Mouse (Mus musculus) stomach, postnatal 0 days (tissue): ENCODE measurements around the gene Ank2. TPM values are rescaled to one million over a fixed set of nuclear protein-coding genes. Genes with fewer than 3 reads are reported as not detected.

Experiments used
- ATAC-seq: fragments of 200-750 bp; cut with Nextera tagmentation; 2 replicates; pipeline ENCODE4 v1.8.0; 2017; ENCODE audit not compliant: low FRiP score, low TSS enrichment
- DNase-seq: peaks from one replicate; pipeline ENCODE4 v3.0.0-alpha.2; 2016; ENCODE audit warnings: low spot score
- H3K27ac ChIP-seq: fragments of 300-500 bp; sonication (generic); replicated peaks from 2 replicates; pipeline ENCODE4 v1.5.1; 2014; ENCODE audit warnings: mild to moderate bottlenecking, control low read depth
- H3K27me3 ChIP-seq: fragments of 300-500 bp; sonication (generic); 2 replicates; pipeline ENCODE4 v1.6.1; 2014; ENCODE audit warnings: low read length; ENCODE audit not compliant: control insufficient read depth, insufficient read depth
- H3K36me3 ChIP-seq: fragments of 300-500 bp; sonication (generic); 2 replicates; pipeline ENCODE4 v1.6.1; 2014; ENCODE audit warnings: low read length, mixed read lengths; ENCODE audit not compliant: control insufficient read depth, insufficient read depth
- H3K4me1 ChIP-seq: fragments of 300-500 bp; sonication (generic); replicated peaks from 2 replicates; pipeline ENCODE4 v1.6.1; 2014; ENCODE audit warnings: antibody characterized with exemption; ENCODE audit not compliant: control insufficient read depth, insufficient read depth
- H3K4me2 ChIP-seq: fragments of 300-500 bp; sonication (generic); replicated peaks from 2 replicates; pipeline ENCODE4 v1.6.1; 2014; ENCODE audit warnings: low read depth, mild to moderate bottlenecking, control low read depth, moderate library complexity
- H3K4me3 ChIP-seq: fragments of 300-500 bp; sonication (generic); 2 replicates; pipeline ENCODE4 v1.5.1; 2014; ENCODE audit warnings: low read depth, low read length, control low read depth
- H3K9ac ChIP-seq: fragments of 300-500 bp; sonication (generic); 2 replicates; pipeline ENCODE4 v1.6.1; 2014; ENCODE audit warnings: mild to moderate bottlenecking, low read length, control low read depth, mixed read lengths
- H3K9me3 ChIP-seq: fragments of 300-500 bp; sonication (generic); 2 replicates; pipeline ENCODE4 v1.6.1; 2016; ENCODE audit warnings: low read length; ENCODE audit not compliant: control insufficient read depth
- CTCF ChIP-seq: IDR thresholded peaks from 2 replicates; pipeline ENCODE4 v1.5.1; 2016; ENCODE audit warnings: antibody characterized with exemption, low read depth, mild to moderate bottlenecking, moderate library complexity
- EP300 ChIP-seq: optimal IDR thresholded peaks from 2 replicates; pipeline ENCODE3; 2016; ENCODE audit warnings: antibody characterized with exemption
- WGBS: fragments of 180-500 bp; shearing (Covaris S2); extraction: QIAGEN DNeasy Blood & Tissue Kit; methylation state at CpG from one replicate; pipeline ENCODE4 v1.1.7; 2014; 5-methylcytosine and 5-hydroxymethylcytosine counted together
- polyA plus RNA-seq: library from polyadenylated mRNA; unstranded; fragments of >200 nt; fragmentation: Nextera tagmentation; extraction: Ambion mirVana; gene quantifications from 2 replicates; pipeline ENCODE4 v1.2.1, GENCODE M21; 2015

Ank2 gene
- polyA plus RNA-seq, 1 experiment from 2014 or later = 12.3 TPM

- 81% methylated on average over 2 of the region's 2 CpGs for WGBS
- H3K36me3 ChIP-seq = no peaks in the 10 kb centered on the region
- H3K27me3 ChIP-seq = no peaks in the 10 kb centered on the region
- H3K4me3 ChIP-seq = no peak overlapping the region
- TF ChIP-seq EP300 (no peak), CTCF (no peak)
- DNase-seq (no peak), ATAC-seq (no peak)
- H3K9me3 ChIP-seq = no peaks in the 10 kb centered on the region
- no peak overlapping the region for H3K9ac ChIP-seq
- H3K4me2 ChIP-seq = no peak overlapping the region
- no peak overlapping the region for H3K27ac ChIP-seq
- H3K4me1 ChIP-seq = no peaks in the 10 kb centered on the region
These were observed 277.1 kb downstream of the Ank2 start for GRCm38 (mm10) chr3:127222086-127222485.

- no peak for DNase-seq
- ATAC-seq = no peak
- no peaks in the 10 kb centered on the region for H3K36me3 ChIP-seq
- no peaks in the 10 kb centered on the region for H3K9me3 ChIP-seq
- 93% methylated on average over 9 of the region's 9 CpGs for WGBS
- H3K27me3 ChIP-seq = no peaks in the 10 kb centered on the region
- H3K9ac ChIP-seq = no peak overlapping the region
- H3K4me3 ChIP-seq = no peak overlapping the region
- no peak overlapping the region for H3K4me2 ChIP-seq
- TF ChIP-seq EP300 = no peak
- TF ChIP-seq CTCF = no peak
- H3K4me1 ChIP-seq = no peaks in the 10 kb centered on the region
- H3K27ac ChIP-seq = no peak overlapping the region
These were observed 278.3 kb downstream of the Ank2 start for GRCm38 (mm10) chr3:127220859-127221258.

DNA sequence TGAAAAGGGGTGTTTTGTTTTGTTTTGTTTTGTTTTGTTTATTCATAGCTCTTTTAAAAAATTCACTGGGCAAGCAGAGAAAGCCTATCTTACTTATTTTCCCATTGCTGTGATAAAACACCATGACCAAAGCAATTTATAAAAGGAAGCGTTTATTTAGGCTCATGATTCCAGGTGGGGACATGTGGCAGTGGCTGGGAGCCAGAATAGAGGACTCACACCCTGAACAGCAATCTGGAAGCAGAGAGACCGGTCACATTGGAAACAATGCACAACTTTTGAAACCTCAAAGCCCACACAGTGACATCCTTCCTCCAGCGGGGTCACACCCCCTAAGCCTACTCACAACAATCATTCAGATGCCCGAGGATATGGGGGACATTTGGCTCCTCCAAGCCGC lies 285.6 kb downstream of the Ank2 start:
- ATAC-seq = no peak
- 57% methylated on average over 5 of the region's 5 CpGs for WGBS
- no peaks in the 10 kb centered on the region for H3K4me1 ChIP-seq

GRCm38 (mm10) chr3:127211119-127211518 lies 288.0 kb downstream of the Ank2 start:
- no peak overlapping the region for H3K4me2 ChIP-seq
- H3K9ac ChIP-seq = no peak overlapping the region
- ATAC-seq (no peak), DNase-seq (no peak)
- TF ChIP-seq CTCF = no peak
- no peak for TF ChIP-seq EP300
- no peaks in the 10 kb centered on the region for H3K4me1 ChIP-seq
- 38% methylated on average over 3 of the region's 3 CpGs for WGBS
- no peak overlapping the region for H3K27ac ChIP-seq
- H3K36me3 ChIP-seq = no peaks in the 10 kb centered on the region
- H3K9me3 ChIP-seq = no peaks in the 10 kb centered on the region
- no peak overlapping the region for H3K4me3 ChIP-seq
- no peaks in the 10 kb centered on the region for H3K27me3 ChIP-seq

More for the DNA sequence above, 285.6 kb downstream of the Ank2 start:
- H3K36me3 ChIP-seq = no peaks in the 10 kb centered on the region
- no peak overlapping the region for H3K4me2 ChIP-seq
- H3K27ac ChIP-seq = no peak overlapping the region
- no peaks in the 10 kb centered on the region for H3K27me3 ChIP-seq
- H3K9ac ChIP-seq = no peak overlapping the region
- no peak overlapping the region for H3K4me3 ChIP-seq
- no peak for DNase-seq
- no peaks in the 10 kb centered on the region for H3K9me3 ChIP-seq
- no peak for TF ChIP-seq CTCF

DNA sequence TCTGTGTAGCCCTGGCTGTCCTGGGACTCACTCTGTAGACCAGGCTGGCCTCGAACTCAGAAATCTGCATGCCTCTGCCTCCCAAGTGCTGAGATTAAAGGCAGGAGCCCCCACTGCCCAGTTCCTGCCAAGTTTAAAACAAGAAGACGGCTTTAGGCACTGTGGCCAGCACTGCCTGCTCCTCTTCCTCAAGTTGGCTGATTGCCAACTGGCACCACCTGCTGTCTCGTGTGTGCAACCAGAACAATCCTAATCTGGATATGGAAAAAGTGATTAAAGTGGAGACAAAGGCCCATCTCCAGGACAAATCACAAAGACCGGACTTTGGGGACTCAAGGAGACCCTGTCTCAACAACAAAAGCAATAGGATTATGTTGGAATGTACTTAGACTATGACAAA lies 288.6 kb downstream of the Ank2 start:
- TF ChIP-seq CTCF (no peak), EP300 (no peak)
- no peak overlapping the region for H3K27ac ChIP-seq
- no peak for DNase-seq
- no peak overlapping the region for H3K9ac ChIP-seq
- H3K9me3 ChIP-seq = no peaks in the 10 kb centered on the region
- H3K27me3 ChIP-seq = no peaks in the 10 kb centered on the region
- no peak for ATAC-seq
- H3K36me3 ChIP-seq = no peaks in the 10 kb centered on the region
- WGBS = 40% methylated on average over 4 of the region's 4 CpGs
- H3K4me1 ChIP-seq = no peaks in the 10 kb centered on the region
- no peak overlapping the region for H3K4me2 ChIP-seq
- no peak overlapping the region for H3K4me3 ChIP-seq

- no peak overlapping the region for H3K4me2 ChIP-seq
- no peaks in the 10 kb centered on the region for H3K27me3 ChIP-seq
- DNase-seq (no peak), ATAC-seq (no peak)
- no peaks in the 10 kb centered on the region for H3K36me3 ChIP-seq
- no peaks in the 10 kb centered on the region for H3K4me1 ChIP-seq
- H3K4me3 ChIP-seq = no peak overlapping the region
- no peak overlapping the region for H3K27ac ChIP-seq
- H3K9ac ChIP-seq = no peak overlapping the region
- TF ChIP-seq EP300 (no peak), CTCF (no peak)
- 76% methylated on average over 5 of the region's 5 CpGs for WGBS
- H3K9me3 ChIP-seq = no peaks in the 10 kb centered on the region
These were observed 290.3 kb downstream of the Ank2 start for GRCm38 (mm10) chr3:127208871-127209270.
